Mouse (Mus musculus) heart, adult 2 months (tissue): ENCODE measurements at regions not wholly inside any gene's neighbourhood (a gene's known extent, or its start where the extent isn't known, plus 50 kb on each side); places are given as distances from the start of the nearest gene placed in this dataset.

Experiments used
- CTCF ChIP-seq: fragments of 200-600 bp; IDR thresholded peaks from 2 replicates; pipeline ENCODE4 v1.8.1; 2022; ENCODE audit warnings: antibody characterized with exemption, mild to moderate bottlenecking, moderate library complexity
- POLR2A ChIP-seq: fragments of 200-500 bp; IDR thresholded peaks from 2 replicates; pipeline ENCODE4 v1.6.1; 2011; ENCODE audit warnings: mild to moderate bottlenecking, low read depth, low read length, control low read depth; ENCODE audit not compliant: insufficient read depth

DNA sequence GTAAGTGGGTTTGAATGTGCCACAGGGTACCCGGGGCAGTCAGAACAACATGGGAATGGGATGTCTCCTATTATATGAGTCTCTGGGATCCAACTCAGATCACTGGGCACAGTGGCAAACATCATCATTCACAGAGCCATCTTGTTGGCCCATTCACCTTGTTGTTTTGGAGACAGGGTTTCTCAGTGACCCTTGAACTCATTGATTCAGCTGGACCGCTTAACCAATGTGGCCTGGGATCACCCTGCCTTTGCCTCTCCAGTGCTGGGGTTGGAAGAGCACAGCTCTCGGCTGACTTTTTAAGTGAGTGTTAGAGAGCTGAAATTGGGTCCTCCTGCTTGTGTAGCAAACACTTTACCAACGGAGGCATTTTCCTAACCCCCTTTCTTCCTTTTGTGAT lies 64.2 kb upstream of the Bcor start:
- TF ChIP-seq CTCF (no peak), POLR2A (no peak)
